9 mouse cellular contexts compared by ENCODE assay signal in genomic region chr10:21686060-21686459, GRCm38 (mm10).
A peak's percentile ranks its signal among the peaks of the same experiment; 100 is the strongest.
DNase-seq lines count a peak whose midpoint lies in the region; ATAC-seq lines count a peak whose summit lies in the region.
"Had no signal": no experiment of that assay in that cellular context is flagged by ENCODE, and none has a peak within 500 bp of the region (broad histone marks: within the 10 kb centered on the region; RNA-seq: fewer than 3 reads in every experiment).

No protein-coding gene starts in this region.

- no peaks in the 10 kb centered on the region for H3K27me3 ChIP-seq in heart, embryonic 11.5 days (ENCODE audit: control insufficient read depth, insufficient read depth, low read length)
- no peaks in the 10 kb centered on the region for H3K27me3 ChIP-seq in kidney, embryonic 16.5 days (ENCODE audit: insufficient read depth, low read length)

- WGBS in heart, embryonic 11.5 days (ENCODE audit: insufficient replicate concordance): 35% methylated on average over 9 of the region's 9 CpGs
- 14% methylated on average over 9 of the region's 9 CpGs for WGBS in kidney, embryonic 16.5 days

- peak; percentile 96 for DNase-seq in heart, adult 11 months
- DNase-seq in heart, adult 9 months (ENCODE audit: low spot score in 2 of 2): peak; percentile 46 to 58
- DNase-seq in left cerebral cortex, postnatal 36 days (ENCODE audit: low spot score in 2 of 2): no peak

- H3K36me3 ChIP-seq in heart, embryonic 11.5 days (ENCODE audit: control insufficient read depth, insufficient read depth, low read length): no peaks in the 10 kb centered on the region
- no peaks in the 10 kb centered on the region for H3K36me3 ChIP-seq in kidney, embryonic 16.5 days (ENCODE audit: insufficient read depth, low read length)

- no peak overlapping the region for H3K4me3 ChIP-seq in heart, embryonic 11.5 days (ENCODE audit: low read depth, low read length)
- no peak overlapping the region for H3K4me3 ChIP-seq in kidney, embryonic 16.5 days (ENCODE audit: low read length)

- peaks cover 14% of the 10 kb centered on the region for H3K4me1 ChIP-seq in heart, embryonic 11.5 days (ENCODE audit: control insufficient read depth, insufficient read depth, low read length)
- peaks cover 11% of the 10 kb centered on the region for H3K4me1 ChIP-seq in kidney, embryonic 16.5 days (ENCODE audit: insufficient read depth, low read length)

- no peak overlapping the region for H3K27ac ChIP-seq in heart, embryonic 11.5 days (ENCODE audit: low read depth, low read length)
- no peak overlapping the region for H3K27ac ChIP-seq in kidney, embryonic 16.5 days (ENCODE audit: low read length)

- no peaks in the 10 kb centered on the region for H3K9me3 ChIP-seq in heart, embryonic 11.5 days (replicated peaks; ENCODE audit: control insufficient read depth, low read length)
- H3K9me3 ChIP-seq in kidney, embryonic 16.5 days (ENCODE audit: low read length): no peaks in the 10 kb centered on the region

- no peak overlapping the region for H3K9ac ChIP-seq in heart, embryonic 11.5 days (ENCODE audit: low read depth, low read length)
- H3K9ac ChIP-seq in kidney, embryonic 16.5 days (replicated peaks; ENCODE audit: low read length): no peak overlapping the region

- no peak for ATAC-seq in heart, embryonic 11.5 days (replicated peaks; ENCODE audit: insufficient number of reproducible peaks, low FRiP score, low TSS enrichment)
- 0 out of 2 replicates have a peak, but pooled peaks have one; percentile 39 for ATAC-seq in kidney, embryonic 16.5 days (ENCODE audit: low FRiP score, low TSS enrichment)
- peak; percentile 60; the same call in 1 of the 2 replicates for ATAC-seq in megakaryocyte-erythroid progenitor cell, adult 5-6 weeks (replicated peaks; ENCODE audit: low FRiP score, low TSS enrichment, poor library complexity, severe bottlenecking)
- no peak for ATAC-seq in granulocyte monocyte progenitor cell, adult 5-6 weeks (replicated peaks; ENCODE audit: poor library complexity, severe bottlenecking)
- no peak for ATAC-seq in erythroblast, adult 5-6 weeks (replicated peaks; ENCODE audit: low FRiP score, poor library complexity, severe bottlenecking)
- ATAC-seq: forebrain, embryonic 16.5 days had no signal

- intact Hi-C loops in left cerebral cortex, postnatal 36 days (cut with DNase I): loop anchor here (10.0 kb wide), 2 partner anchors 211 to 309 kb away; no protein-coding TSS in a partner anchor

- no peak overlapping the region for H3K4me2 ChIP-seq in heart, embryonic 11.5 days
- no peak overlapping the region; the same call in 1 of the 2 replicates for H3K4me2 ChIP-seq in kidney, embryonic 16.5 days (replicated peaks; ENCODE audit: low read depth, low read length)

Comparison
In these comparisons a context has a peak if more than half of its experiments do, and no peak if none do; other contexts are left out.
1. DNase-seq: peak in heart, adult 11 months (single experiment) and heart, adult 9 months (2 of 2); none in left cerebral cortex, postnatal 36 days (0 of 2).
2. ATAC-seq: peak in kidney, embryonic 16.5 days (single experiment) and megakaryocyte-erythroid progenitor cell, adult 5-6 weeks (single experiment); none in heart, embryonic 11.5 days (single experiment), granulocyte monocyte progenitor cell, adult 5-6 weeks (single experiment) and erythroblast, adult 5-6 weeks (single experiment).